Mouse (Mus musculus) bone marrow macrophage, adult 2 months (primary cell): ENCODE data around the gene Kcnq5.

Experiments used
- CTCF ChIP-seq: IDR thresholded peaks from 2 replicates; pipeline ENCODE4 v1.5.1; 2012; ENCODE audit warnings: low read depth, mild to moderate bottlenecking, low read length, moderate library complexity
- POLR2A ChIP-seq: IDR thresholded peaks from 2 replicates; pipeline ENCODE4 v1.6.1; 2012; ENCODE audit warnings: mild to moderate bottlenecking, low read depth, low read length, borderline replicate concordance

DNA sequence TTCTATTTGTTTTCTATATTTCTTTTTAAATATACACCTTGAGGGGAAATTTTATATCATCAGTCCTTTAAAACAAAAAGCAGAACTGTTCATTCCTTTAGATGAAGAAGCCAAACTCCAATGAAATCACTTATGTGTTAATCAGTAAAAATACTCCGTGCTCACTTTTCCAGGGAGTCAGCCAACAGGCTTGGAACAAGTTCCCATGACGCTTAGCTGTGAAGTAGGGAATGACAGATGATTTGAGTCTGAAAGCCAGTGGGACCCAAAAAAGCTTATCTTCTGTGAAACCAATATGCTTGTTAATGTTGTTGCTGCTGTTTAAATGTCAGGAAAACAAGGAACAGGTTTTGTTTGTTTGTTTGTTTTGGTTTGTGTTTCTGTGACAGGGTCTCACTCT, 326.3 kb downstream of the Kcnq5 start:
- TF ChIP-seq CTCF (no peak), POLR2A (no peak)
